Mouse (Mus musculus): ENCODE measurements around the gene Ptprg.

DNA sequence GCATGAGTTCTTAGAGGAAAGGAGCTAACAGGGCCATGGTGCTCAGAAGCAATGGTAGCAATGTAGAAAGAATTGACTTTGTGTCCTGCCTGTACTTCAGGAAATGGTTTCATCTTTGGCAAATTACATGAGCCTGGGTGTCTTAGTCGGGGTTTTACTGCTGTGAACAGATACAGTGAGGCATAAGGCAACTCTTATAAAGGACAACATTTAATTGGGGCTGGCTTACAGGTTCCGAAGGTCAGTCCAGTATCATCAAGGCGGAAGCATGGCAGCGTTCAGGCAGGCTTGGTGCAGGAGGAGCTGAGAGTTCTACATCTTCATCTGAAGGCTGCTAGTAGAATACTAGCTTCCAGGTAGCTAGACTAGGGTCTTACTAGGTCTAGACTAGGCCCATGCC lies 78.2 kb downstream of the Ptprg start:
- TF ChIP-seq CTCF (IDR thresholded peaks at IDR 0.05; ENCODE audit: borderline replicate concordance, insufficient read depth, low read depth, low read length) (no peak), POLR2A (IDR thresholded peaks at IDR 0.05; ENCODE audit: borderline replicate concordance, insufficient read depth, low read length) (no peak)

All from cerebellum, adult 2 months (tissue).